Mouse (Mus musculus): ENCODE data around the gene Mrps23. TPM values are rescaled to one million over a fixed set of nuclear protein-coding genes. Genes with fewer than 3 reads are reported as not detected.

Mrps23 gene
- polyA plus RNA-seq, 1 experiment: 107 TPM

- peaks cover 13% of the 10 kb centered on the region; the same call in 1 of the 2 replicates for H3K36me3 ChIP-seq (ENCODE audit: control insufficient read depth, insufficient read depth, low read length, poor library complexity, severe bottlenecking)
- TF ChIP-seq CTCF (IDR thresholded peaks at IDR 0.05; ENCODE audit: low read depth, low read length) (no peak), POLR2A (IDR thresholded peaks at IDR 0.05; ENCODE audit: insufficient read depth, low read length) (no peak), EP300 (IDR thresholded peaks at IDR 0.05; ENCODE audit: insufficient read depth, low read depth, low read length) (no peak)
- H3K4me1 ChIP-seq (ENCODE audit: control insufficient read depth, insufficient read depth, low read length): no peaks in the 10 kb centered on the region
- no peaks in the 10 kb centered on the region for H3K27me3 ChIP-seq (ENCODE audit: control insufficient read depth, insufficient read depth, low read length, poor library complexity, severe bottlenecking)
- H3K9me3 ChIP-seq (replicated peaks; ENCODE audit: control insufficient read depth, insufficient read depth, low read length, poor library complexity, severe bottlenecking): no peaks in the 10 kb centered on the region
- no peak overlapping the region for H3K27ac ChIP-seq (ENCODE audit: insufficient read depth, low read length)
- no peak overlapping the region for H3K9ac ChIP-seq (ENCODE audit: low read depth, poor library complexity, severe bottlenecking)
- no peak overlapping the region for H3K4me3 ChIP-seq (ENCODE audit: low read depth, low read length)
Measured at GRCm38 (mm10) chr11:88211824-88212582, 7.8 kb downstream of the Mrps23 start.

DNA sequence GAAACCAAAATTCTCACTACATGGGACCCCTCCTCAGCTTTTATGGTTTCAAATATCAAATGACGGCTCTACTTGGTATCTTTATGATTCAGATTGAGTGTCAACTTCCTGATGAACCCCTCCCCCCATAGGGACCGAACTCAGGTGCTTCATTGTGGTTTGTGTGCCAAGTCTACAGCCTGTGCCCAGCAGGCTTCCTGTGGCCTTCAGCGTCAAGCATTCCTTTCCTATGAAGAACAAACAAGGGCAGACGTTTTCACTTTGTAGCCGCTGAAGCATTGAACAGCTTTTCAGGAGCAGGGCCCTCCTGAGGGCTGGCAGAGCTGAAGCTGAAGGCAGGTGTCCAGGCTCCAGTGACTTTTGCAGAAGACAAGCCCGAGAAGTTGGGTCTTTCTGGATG lies 9.6 kb downstream of the Mrps23 start:
- Histone ChIP-seq H3K9ac (ENCODE audit: low read depth, poor library complexity, severe bottlenecking) (no peak overlapping the region), H3K27ac (ENCODE audit: insufficient read depth, low read length) (no peak overlapping the region), H3K27me3 (ENCODE audit: control insufficient read depth, insufficient read depth, low read length, poor library complexity, severe bottlenecking) (no peaks in the 10 kb centered on the region), H3K4me1 (ENCODE audit: control insufficient read depth, insufficient read depth, low read length) (no peaks in the 10 kb centered on the region), H3K9me3 (replicated peaks; ENCODE audit: control insufficient read depth, insufficient read depth, low read length, poor library complexity, severe bottlenecking) (no peaks in the 10 kb centered on the region), H3K4me3 (ENCODE audit: low read depth, low read length) (no peak overlapping the region), H3K36me3 (ENCODE audit: control insufficient read depth, insufficient read depth, low read length, poor library complexity, severe bottlenecking) (peaks cover 13% of the 10 kb centered on the region; the same call in 1 of the 2 replicates)
- no peak for TF ChIP-seq POLR2A (IDR thresholded peaks at IDR 0.05; ENCODE audit: insufficient read depth, low read length)
- TF ChIP-seq EP300 (IDR thresholded peaks at IDR 0.05; ENCODE audit: insufficient read depth, low read depth, low read length): no peak
- TF ChIP-seq CTCF (IDR thresholded peaks at IDR 0.05; ENCODE audit: low read depth, low read length): no peak

DNA sequence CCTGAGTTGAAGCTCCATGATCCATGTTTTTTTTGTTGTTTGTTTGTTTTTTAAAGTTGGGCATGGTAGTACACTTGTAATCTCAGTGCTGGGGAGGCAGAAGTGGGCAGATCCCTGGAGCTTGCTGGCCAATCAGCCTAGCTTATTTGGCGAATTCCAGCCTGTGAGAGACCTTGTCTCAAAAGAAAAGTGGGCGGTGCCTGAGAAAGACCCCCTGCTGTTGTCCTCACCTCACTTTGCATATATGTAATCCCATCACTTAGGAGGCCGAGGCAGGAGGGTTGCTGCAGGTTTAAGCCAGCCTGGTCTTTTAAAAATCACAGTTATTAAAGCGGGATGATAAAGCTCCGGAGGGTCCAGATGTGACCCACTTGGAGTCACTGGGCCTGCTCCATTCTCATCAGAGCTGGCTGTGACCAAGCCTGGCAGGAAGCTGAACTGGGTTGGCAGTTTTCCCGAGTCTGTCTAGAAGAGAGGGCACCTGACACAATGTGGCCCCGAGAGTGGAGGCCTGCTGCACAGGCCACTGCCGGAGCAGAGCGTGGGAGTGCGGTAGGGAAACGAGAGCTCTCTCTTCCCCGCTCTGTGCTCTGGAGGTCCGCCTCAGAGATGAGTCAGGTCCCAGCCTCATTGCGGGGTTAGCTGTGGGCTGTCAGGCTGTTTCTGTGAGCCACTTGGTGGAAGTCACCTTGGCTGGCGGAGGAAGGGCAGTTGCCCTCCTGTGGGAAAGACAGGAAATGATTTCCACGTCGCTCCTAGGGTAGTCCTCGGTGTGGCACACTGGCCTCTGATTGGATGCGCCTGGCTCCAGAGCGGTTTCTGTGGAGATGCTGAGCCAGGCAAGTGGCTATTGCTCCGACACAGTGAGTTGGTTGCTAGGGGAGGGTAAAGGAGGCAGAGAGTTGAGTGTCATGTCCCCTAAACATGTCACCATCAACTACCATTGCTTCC lies 11.0 kb downstream of the Mrps23 start:
- Histone ChIP-seq H3K9me3 (replicated peaks; ENCODE audit: control insufficient read depth, insufficient read depth, low read length, poor library complexity, severe bottlenecking) (no peaks in the 10 kb centered on the region), H3K36me3 (ENCODE audit: control insufficient read depth, insufficient read depth, low read length, poor library complexity, severe bottlenecking) (peaks cover 8% of the 10 kb centered on the region; the same call in 1 of the 2 replicates), H3K27ac (ENCODE audit: insufficient read depth, low read length) (no peak overlapping the region), H3K27me3 (ENCODE audit: control insufficient read depth, insufficient read depth, low read length, poor library complexity, severe bottlenecking) (no peaks in the 10 kb centered on the region), H3K4me1 (ENCODE audit: control insufficient read depth, insufficient read depth, low read length) (no peaks in the 10 kb centered on the region), H3K4me3 (ENCODE audit: low read depth, low read length) (peak overlapping the region; percentile 6), H3K9ac (ENCODE audit: low read depth, poor library complexity, severe bottlenecking) (no peak overlapping the region)
- TF ChIP-seq POLR2A (IDR thresholded peaks at IDR 0.05; ENCODE audit: insufficient read depth, low read length): no peak
- no peak for TF ChIP-seq EP300 (IDR thresholded peaks at IDR 0.05; ENCODE audit: insufficient read depth, low read depth, low read length)
- no peak for TF ChIP-seq CTCF (IDR thresholded peaks at IDR 0.05; ENCODE audit: low read depth, low read length)

GRCm38 (mm10) chr11:88216231-88216685 lies 12.1 kb downstream of the Mrps23 start:
- Histone ChIP-seq H3K27ac (ENCODE audit: insufficient read depth, low read length) (no peak overlapping the region), H3K4me1 (ENCODE audit: control insufficient read depth, insufficient read depth, low read length) (no peaks in the 10 kb centered on the region), H3K9me3 (replicated peaks; ENCODE audit: control insufficient read depth, insufficient read depth, low read length, poor library complexity, severe bottlenecking) (no peaks in the 10 kb centered on the region), H3K36me3 (ENCODE audit: control insufficient read depth, insufficient read depth, low read length, poor library complexity, severe bottlenecking) (no peaks in the 10 kb centered on the region; the same call in 1 of the 2 replicates), H3K9ac (ENCODE audit: low read depth, poor library complexity, severe bottlenecking) (no peak overlapping the region), H3K4me3 (ENCODE audit: low read depth, low read length) (no peak overlapping the region), H3K27me3 (ENCODE audit: control insufficient read depth, insufficient read depth, low read length, poor library complexity, severe bottlenecking) (no peaks in the 10 kb centered on the region)
- no peak for TF ChIP-seq EP300 (IDR thresholded peaks at IDR 0.05; ENCODE audit: insufficient read depth, low read depth, low read length)
- peak; percentile 92 for TF ChIP-seq CTCF (IDR thresholded peaks at IDR 0.05; ENCODE audit: low read depth, low read length)

GRCm38 (mm10) chr11:88218155-88218554 lies 14.0 kb downstream of the Mrps23 start:
- Histone ChIP-seq H3K36me3 (ENCODE audit: control insufficient read depth, insufficient read depth, low read length, poor library complexity, severe bottlenecking) (no peaks in the 10 kb centered on the region), H3K27me3 (ENCODE audit: control insufficient read depth, insufficient read depth, low read length, poor library complexity, severe bottlenecking) (no peaks in the 10 kb centered on the region), H3K4me1 (ENCODE audit: control insufficient read depth, insufficient read depth, low read length) (no peaks in the 10 kb centered on the region), H3K9me3 (replicated peaks; ENCODE audit: control insufficient read depth, insufficient read depth, low read length, poor library complexity, severe bottlenecking) (no peaks in the 10 kb centered on the region), H3K9ac (ENCODE audit: low read depth, poor library complexity, severe bottlenecking) (no peak overlapping the region), H3K4me3 (ENCODE audit: low read depth, low read length) (no peak overlapping the region), H3K27ac (ENCODE audit: insufficient read depth, low read length) (no peak overlapping the region)
- TF ChIP-seq POLR2A (IDR thresholded peaks at IDR 0.05; ENCODE audit: insufficient read depth, low read length): no peak
- no peak for TF ChIP-seq EP300 (IDR thresholded peaks at IDR 0.05; ENCODE audit: insufficient read depth, low read depth, low read length)
- no peak for TF ChIP-seq CTCF (IDR thresholded peaks at IDR 0.05; ENCODE audit: low read depth, low read length)

All from ES-Bruce4 (cell line).